Mouse (Mus musculus): ENCODE results near the gene Hbp1. TPM values are rescaled to one million over a fixed set of nuclear protein-coding genes. Genes with fewer than 3 reads are reported as not detected.

The Hbp1 gene
- polyA plus RNA-seq, 1 experiment from 2014 or later: 70.8 TPM

GRCm38 (mm10) chr12:31984664-31985063 is 34.3 kb upstream of the Hbp1 start:
- Histone ChIP-seq H3K4me2 (ENCODE audit: low read length) (no peak overlapping the region), H3K27me3 (ENCODE audit: control insufficient read depth, insufficient read depth, low read length) (no peaks in the 10 kb centered on the region), H3K9ac (replicated peaks; ENCODE audit: low read length) (no peak overlapping the region), H3K9me3 (ENCODE audit: control insufficient read depth, low read length) (no peaks in the 10 kb centered on the region), H3K4me3 (replicated peaks; ENCODE audit: low read depth, low read length) (no peak overlapping the region), H3K27ac (replicated peaks; ENCODE audit: low read depth, low read length) (no peak overlapping the region), H3K4me1 (ENCODE audit: control insufficient read depth, insufficient read depth, low read length) (0 out of 2 replicates have a peak, but pooled peaks cover 7% of the 10 kb centered on the region), H3K36me3 (ENCODE audit: control insufficient read depth, insufficient read depth, low read length) (peaks cover 8% of the 10 kb centered on the region; the same call in 1 of the 2 replicates)
- no peak for DNase-seq
- ATAC-seq (ENCODE audit: low FRiP score, low TSS enrichment): peak; percentile 28; the same call in 1 of the 2 replicates
- 80% methylated on average over 12 of the region's 12 CpGs for WGBS

GRCm38 (mm10) chr12:31984206-31984605 is 33.9 kb upstream of the Hbp1 start:
- Histone ChIP-seq H3K36me3 (ENCODE audit: control insufficient read depth, insufficient read depth, low read length) (peaks cover 8% of the 10 kb centered on the region; the same call in 1 of the 2 replicates), H3K4me2 (ENCODE audit: low read length) (no peak overlapping the region), H3K4me3 (replicated peaks; ENCODE audit: low read depth, low read length) (no peak overlapping the region), H3K27ac (replicated peaks; ENCODE audit: low read depth, low read length) (no peak overlapping the region), H3K4me1 (ENCODE audit: control insufficient read depth, insufficient read depth, low read length) (0 out of 2 replicates have a peak, but pooled peaks cover 7% of the 10 kb centered on the region), H3K9ac (replicated peaks; ENCODE audit: low read length) (no peak overlapping the region), H3K27me3 (ENCODE audit: control insufficient read depth, insufficient read depth, low read length) (no peaks in the 10 kb centered on the region), H3K9me3 (ENCODE audit: control insufficient read depth, low read length) (no peaks in the 10 kb centered on the region)
- DNase-seq: no peak
- ATAC-seq (ENCODE audit: low FRiP score, low TSS enrichment): no peak
- 62% methylated on average over 2 of the region's 2 CpGs for WGBS

GRCm38 (mm10) chr12:31983769-31984168 is 33.4 kb upstream of the Hbp1 start:
- Histone ChIP-seq H3K4me2 (ENCODE audit: low read length) (no peak overlapping the region), H3K4me1 (ENCODE audit: control insufficient read depth, insufficient read depth, low read length) (0 out of 2 replicates have a peak, but pooled peaks cover 7% of the 10 kb centered on the region), H3K4me3 (replicated peaks; ENCODE audit: low read depth, low read length) (no peak overlapping the region), H3K9ac (replicated peaks; ENCODE audit: low read length) (no peak overlapping the region), H3K36me3 (ENCODE audit: control insufficient read depth, insufficient read depth, low read length) (peaks cover 8% of the 10 kb centered on the region; the same call in 1 of the 2 replicates), H3K27ac (replicated peaks; ENCODE audit: low read depth, low read length) (no peak overlapping the region), H3K27me3 (ENCODE audit: control insufficient read depth, insufficient read depth, low read length) (no peaks in the 10 kb centered on the region), H3K9me3 (ENCODE audit: control insufficient read depth, low read length) (no peaks in the 10 kb centered on the region)
- DNase-seq (no peak), ATAC-seq (ENCODE audit: low FRiP score, low TSS enrichment) (no peak)
- 62% methylated on average over 6 of the region's 6 CpGs for WGBS

- H3K4me2 ChIP-seq (ENCODE audit: low read length): no peak overlapping the region
- DNase-seq: peak; percentile 55
- WGBS: 56% methylated on average over 7 of the region's 7 CpGs
These were observed 32.9 kb upstream of the Hbp1 start for GRCm38 (mm10) chr12:31983238-31983637.

GRCm38 (mm10) chr12:31977613-31978195 is 27.4 kb upstream of the Hbp1 start:
- 74% methylated on average over 12 of the region's 12 CpGs for WGBS
- no peak overlapping the region for H3K4me3 ChIP-seq (replicated peaks; ENCODE audit: low read depth, low read length)

More at GRCm38 (mm10) chr12:31983238-31983637, 32.9 kb upstream of the Hbp1 start:
- H3K27me3 ChIP-seq (ENCODE audit: control insufficient read depth, insufficient read depth, low read length): no peaks in the 10 kb centered on the region
- no peak for ATAC-seq (ENCODE audit: low FRiP score, low TSS enrichment)
- no peak overlapping the region for H3K9ac ChIP-seq (replicated peaks; ENCODE audit: low read length)
- no peaks in the 10 kb centered on the region for H3K9me3 ChIP-seq (ENCODE audit: control insufficient read depth, low read length)
- H3K4me1 ChIP-seq (ENCODE audit: control insufficient read depth, insufficient read depth, low read length): 0 out of 2 replicates have a peak, but pooled peaks cover 7% of the 10 kb centered on the region
- no peak overlapping the region for H3K4me3 ChIP-seq (replicated peaks; ENCODE audit: low read depth, low read length)
- H3K27ac ChIP-seq (replicated peaks; ENCODE audit: low read depth, low read length): no peak overlapping the region
- peaks cover 8% of the 10 kb centered on the region; the same call in 1 of the 2 replicates for H3K36me3 ChIP-seq (ENCODE audit: control insufficient read depth, insufficient read depth, low read length)

GRCm38 (mm10) chr12:31976544-31976943 is 26.2 kb upstream of the Hbp1 start:
- no peaks in the 10 kb centered on the region for H3K27me3 ChIP-seq (ENCODE audit: control insufficient read depth, insufficient read depth, low read length)
- H3K27ac ChIP-seq (replicated peaks; ENCODE audit: low read depth, low read length): peak overlapping the region; percentile 26; the same call in 1 of the 2 replicates
- no peak for ATAC-seq (ENCODE audit: low FRiP score, low TSS enrichment)
- 52% methylated on average over 7 of the region's 7 CpGs for WGBS
- no peak overlapping the region for H3K9ac ChIP-seq (replicated peaks; ENCODE audit: low read length)
- H3K4me3 ChIP-seq (replicated peaks; ENCODE audit: low read depth, low read length): no peak overlapping the region
- peak; percentile 69 for DNase-seq
- no peak overlapping the region for H3K4me2 ChIP-seq (ENCODE audit: low read length)
- H3K9me3 ChIP-seq (ENCODE audit: control insufficient read depth, low read length): no peaks in the 10 kb centered on the region
- peaks cover 12% of the 10 kb centered on the region for H3K36me3 ChIP-seq (ENCODE audit: control insufficient read depth, insufficient read depth, low read length)
- 0 out of 2 replicates have a peak, but pooled peaks cover 5% of the 10 kb centered on the region for H3K4me1 ChIP-seq (ENCODE audit: control insufficient read depth, insufficient read depth, low read length)

More at GRCm38 (mm10) chr12:31977613-31978195, 27.4 kb upstream of the Hbp1 start:
- 0 out of 2 replicates have a peak, but pooled peaks cover 5% of the 10 kb centered on the region for H3K4me1 ChIP-seq (ENCODE audit: control insufficient read depth, insufficient read depth, low read length)
- H3K36me3 ChIP-seq (ENCODE audit: control insufficient read depth, insufficient read depth, low read length): peaks cover 4% of the 10 kb centered on the region; the same call in 1 of the 2 replicates
- DNase-seq (no peak), ATAC-seq (ENCODE audit: low FRiP score, low TSS enrichment) (no peak)
- no peak overlapping the region for H3K9ac ChIP-seq (replicated peaks; ENCODE audit: low read length)
- no peaks in the 10 kb centered on the region for H3K27me3 ChIP-seq (ENCODE audit: control insufficient read depth, insufficient read depth, low read length)
- H3K9me3 ChIP-seq (ENCODE audit: control insufficient read depth, low read length): no peaks in the 10 kb centered on the region
- no peak overlapping the region for H3K27ac ChIP-seq (replicated peaks; ENCODE audit: low read depth, low read length)
- H3K4me2 ChIP-seq (ENCODE audit: low read length): no peak overlapping the region

GRCm38 (mm10) chr12:31973473-31974172 is 23.3 kb upstream of the Hbp1 start:
- no peak overlapping the region for H3K9ac ChIP-seq (replicated peaks; ENCODE audit: low read length)
- peak; percentile 77 for ATAC-seq (ENCODE audit: low FRiP score, low TSS enrichment)
- peak; percentile 79 for DNase-seq
- 62% methylated on average over 13 of the region's 13 CpGs for WGBS
- no peaks in the 10 kb centered on the region for H3K27me3 ChIP-seq (ENCODE audit: control insufficient read depth, insufficient read depth, low read length)
- 0 out of 2 replicates have a peak, but pooled peaks cover 5% of the 10 kb centered on the region for H3K4me1 ChIP-seq (ENCODE audit: control insufficient read depth, insufficient read depth, low read length)
- no peak overlapping the region for H3K27ac ChIP-seq (replicated peaks; ENCODE audit: low read depth, low read length)
- H3K4me2 ChIP-seq (ENCODE audit: low read length): no peak overlapping the region
- H3K4me3 ChIP-seq (replicated peaks; ENCODE audit: low read depth, low read length): no peak overlapping the region
- peaks cover 19% of the 10 kb centered on the region; the same call in 1 of the 2 replicates for H3K36me3 ChIP-seq (ENCODE audit: control insufficient read depth, insufficient read depth, low read length)
- no peaks in the 10 kb centered on the region for H3K9me3 ChIP-seq (ENCODE audit: control insufficient read depth, low read length)

- Histone ChIP-seq H3K9ac (replicated peaks; ENCODE audit: low read length) (no peak overlapping the region), H3K4me2 (ENCODE audit: low read length) (no peak overlapping the region), H3K9me3 (ENCODE audit: control insufficient read depth, low read length) (no peaks in the 10 kb centered on the region), H3K27me3 (ENCODE audit: control insufficient read depth, insufficient read depth, low read length) (no peaks in the 10 kb centered on the region), H3K27ac (replicated peaks; ENCODE audit: low read depth, low read length) (no peak overlapping the region), H3K36me3 (ENCODE audit: control insufficient read depth, insufficient read depth, low read length) (peaks cover 19% of the 10 kb centered on the region; the same call in 1 of the 2 replicates), H3K4me3 (replicated peaks; ENCODE audit: low read depth, low read length) (no peak overlapping the region), H3K4me1 (ENCODE audit: control insufficient read depth, insufficient read depth, low read length) (no peaks in the 10 kb centered on the region)
- WGBS: 89% methylated on average over 8 of the region's 8 CpGs
- DNase-seq: no peak
- no peak for ATAC-seq (ENCODE audit: low FRiP score, low TSS enrichment)
These were observed 21.2 kb upstream of the Hbp1 start for GRCm38 (mm10) chr12:31971547-31971946.

All from midbrain, embryonic 14.5 days (tissue).